Mouse (Mus musculus) adrenal gland, postnatal 14 days (tissue): Measurements from ENCODE around the gene Acvr1b. TPM values are rescaled to one million over a fixed set of nuclear protein-coding genes. Genes with fewer than 3 reads are reported as not detected.
A peak's percentile ranks its signal among the peaks of the same experiment; 100 is the strongest.

Experiments used
- DNase-seq: peaks from one replicate; pipeline ENCODE4 v3.0.0; 2021; ENCODE audit warnings: mixed read lengths
- total RNA-seq: library from RNA; stranded (reverse); gene quantifications from 2 replicates; pipeline ENCODE4 v1.2.3, GENCODE M21; 2021

Gene Acvr1b
- total RNA-seq, 1 experiment from 2014 or later, result 9.0 TPM

DNA sequence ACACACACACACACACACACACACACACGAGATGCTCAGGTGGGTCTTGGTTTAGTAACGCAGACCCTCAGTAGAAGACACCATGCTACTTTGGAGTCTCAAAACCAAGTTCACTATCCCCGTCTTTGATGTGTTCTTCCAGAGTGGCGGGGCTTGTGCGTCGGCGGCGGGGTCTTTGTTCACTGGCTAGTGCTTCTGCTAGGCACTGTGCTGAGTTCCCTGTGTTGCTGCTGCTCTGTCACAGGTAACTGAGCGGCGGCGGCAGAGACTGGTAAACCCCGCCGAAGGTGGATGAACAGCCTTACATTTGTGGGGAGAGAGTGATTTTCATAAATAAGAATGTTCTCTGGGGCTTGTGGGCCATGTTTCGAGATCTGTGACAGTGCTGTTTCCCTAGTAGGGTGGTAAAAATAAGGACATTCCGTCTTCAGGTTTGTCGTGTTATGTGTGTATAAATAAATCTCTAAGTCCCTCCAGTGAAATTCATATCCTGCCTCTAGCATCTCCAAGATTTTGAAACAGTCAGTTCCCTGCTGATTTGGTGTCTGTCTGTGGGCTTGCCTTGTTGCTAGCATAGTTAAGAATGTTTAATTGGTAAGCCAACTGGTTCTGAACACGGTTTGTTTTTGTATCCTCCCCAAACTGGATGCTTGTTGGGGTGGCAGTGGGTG lies 1.9 kb downstream of the Acvr1b start:
- no peak for DNase-seq

DNA sequence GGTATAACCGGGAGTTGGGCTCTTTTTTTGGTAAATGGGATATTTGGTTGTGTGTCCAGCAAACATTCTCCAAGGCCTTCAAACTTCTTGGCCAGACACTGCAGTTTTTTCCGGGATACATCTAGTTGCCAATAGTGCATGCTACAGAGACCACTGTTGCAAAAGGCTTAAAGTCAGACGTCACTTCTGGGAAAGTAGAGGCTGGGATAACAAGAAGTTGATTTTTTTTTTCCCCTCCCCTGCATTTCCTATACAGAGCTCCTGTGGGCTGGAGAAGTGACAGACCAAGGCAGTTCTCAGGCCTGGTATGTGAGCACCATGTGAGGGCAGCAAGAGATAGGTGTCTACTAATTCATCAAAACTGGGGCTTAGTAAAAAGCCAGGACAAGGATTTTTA lies 2.4 kb downstream of the Acvr1b start:
- DNase-seq, result no peak

DNA sequence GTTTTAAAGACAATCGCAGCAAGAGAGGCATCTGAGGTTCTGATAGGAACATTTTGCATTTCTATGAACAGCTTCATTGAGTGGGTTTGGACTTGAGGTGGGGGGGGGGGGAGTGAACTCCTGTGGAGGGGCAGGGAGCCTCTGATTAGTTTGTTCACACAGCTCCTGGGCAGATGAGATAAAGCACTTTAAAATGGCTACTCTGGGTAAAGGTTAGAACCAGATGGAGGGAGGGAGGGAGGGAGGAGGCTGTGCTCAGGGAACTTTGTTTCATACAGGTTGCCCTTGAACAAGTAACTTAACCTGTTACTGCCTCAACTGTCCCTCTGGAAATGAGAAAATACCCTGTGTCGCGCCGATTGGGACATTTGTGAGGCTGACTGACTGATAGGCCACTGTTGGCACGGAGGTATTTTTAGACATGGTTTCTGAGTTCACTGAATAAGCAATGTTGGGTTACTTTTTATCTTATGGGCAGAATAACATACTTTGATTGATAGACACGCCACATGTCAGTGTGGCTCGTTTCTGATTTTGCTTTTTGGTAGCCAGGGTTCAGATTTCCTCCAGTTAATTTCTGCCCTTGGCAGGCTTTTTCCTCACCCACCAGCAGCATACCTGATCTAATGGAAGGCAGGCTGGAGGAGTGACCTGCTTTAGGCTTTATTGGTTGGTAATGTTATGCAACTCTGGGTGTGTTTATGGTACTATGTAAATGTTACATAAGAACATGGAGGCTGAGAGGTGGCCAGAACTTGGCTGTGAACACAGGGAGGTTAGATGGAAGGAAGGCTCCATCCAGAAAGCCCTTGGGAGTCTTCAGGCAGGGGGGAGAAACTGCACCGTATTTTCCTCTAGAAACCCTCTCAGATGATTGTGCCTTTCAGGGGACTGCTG lies 3.2 kb downstream of the Acvr1b start:
- DNase-seq, result no peak

DNA sequence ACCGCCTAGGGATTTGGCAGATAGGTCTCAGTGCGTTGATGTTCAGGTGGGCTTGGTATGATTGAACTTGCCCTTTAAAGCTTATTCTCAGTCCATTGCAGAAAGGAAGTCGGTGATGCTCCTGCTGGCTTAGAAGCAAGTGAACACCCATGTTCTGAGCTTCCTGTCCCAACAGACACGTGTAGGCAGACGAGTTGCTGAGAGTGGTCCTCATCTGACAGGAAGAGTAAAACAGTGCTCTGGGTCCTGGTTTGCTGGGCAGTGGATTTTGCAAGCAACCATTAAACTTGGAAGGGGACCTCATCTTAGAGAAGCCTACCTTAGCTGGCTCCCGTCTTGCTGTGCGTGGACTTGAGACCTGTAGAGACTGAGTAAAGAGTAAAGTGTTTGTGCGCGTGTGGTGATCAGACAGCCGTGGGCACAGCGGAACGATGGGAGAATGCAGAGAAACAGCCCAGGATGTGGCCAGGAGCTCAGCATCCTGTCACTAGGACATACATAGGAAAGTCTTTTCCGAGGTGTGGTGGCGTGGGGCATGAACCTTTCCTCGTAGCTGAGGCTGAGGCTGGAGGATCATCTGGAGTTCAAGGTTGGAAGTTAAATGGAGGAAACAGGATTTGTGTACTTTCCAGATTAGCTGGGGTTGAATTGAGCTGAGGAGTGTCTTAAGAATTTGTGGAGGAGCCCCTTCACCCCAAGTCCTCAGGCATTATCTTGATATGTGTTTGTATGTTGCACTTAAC lies 6.7 kb downstream of the Acvr1b start:
- no peak for DNase-seq

DNA sequence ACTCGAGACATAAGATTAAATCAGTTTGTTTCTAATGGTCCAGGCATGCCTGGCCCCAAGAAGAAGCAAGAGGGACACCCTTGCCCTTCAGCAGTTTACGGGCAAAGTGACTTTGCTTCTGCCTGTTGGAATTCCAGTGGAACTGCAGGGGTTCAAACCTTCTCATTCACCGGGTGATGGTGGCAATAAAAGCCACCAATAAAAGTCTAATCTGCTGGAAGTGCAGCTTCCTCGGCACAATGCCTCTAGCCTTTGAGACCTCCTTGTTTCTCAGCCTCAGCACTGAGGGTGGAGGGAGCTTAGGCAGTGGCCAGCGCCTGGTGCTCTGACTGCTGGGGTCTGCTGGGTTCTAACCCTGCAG lies 7.2 kb downstream of the Acvr1b start:
- DNase-seq, result no peak

DNA sequence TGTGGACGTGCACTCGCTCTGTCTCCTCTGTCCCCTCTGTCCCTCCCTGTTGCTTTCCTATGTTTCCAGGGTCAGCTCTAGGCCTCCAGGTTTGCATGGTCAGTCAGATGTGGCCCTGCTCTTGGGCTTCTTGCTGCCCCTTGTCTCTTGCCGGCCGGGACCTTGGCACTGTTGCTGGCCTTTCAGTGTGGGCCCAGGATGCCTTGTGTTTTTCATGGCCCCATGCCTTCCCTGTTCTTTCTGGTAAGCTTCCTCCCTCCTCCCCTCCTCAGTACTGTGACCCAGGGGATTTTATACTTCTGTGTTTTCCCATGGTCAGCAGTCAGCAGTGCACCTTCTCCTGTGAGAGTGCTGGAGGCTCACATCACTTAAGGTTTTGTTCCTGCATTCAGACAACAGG lies 7.6 kb downstream of the Acvr1b start:
- DNase-seq, result no peak

DNA sequence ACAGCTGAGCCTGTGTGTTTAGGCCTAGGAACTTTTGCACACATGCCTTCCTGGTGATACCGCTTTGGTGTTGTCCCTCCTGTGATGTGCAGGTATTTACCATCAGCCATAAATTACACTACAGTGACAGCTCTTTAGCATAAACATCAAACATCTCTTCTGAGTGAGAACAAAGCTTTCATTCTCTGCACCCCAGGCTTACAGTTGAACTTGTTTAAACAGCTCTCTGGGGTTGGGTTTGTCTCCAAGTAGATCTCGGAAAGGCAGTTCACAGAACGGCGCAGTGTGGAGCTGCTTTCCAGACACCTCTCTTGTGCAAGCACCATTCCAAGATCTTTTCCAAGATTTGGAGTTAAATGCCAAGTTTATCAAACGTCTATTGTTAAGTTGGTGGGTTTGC lies 8.8 kb downstream of the Acvr1b start:
- no peak for DNase-seq

DNA sequence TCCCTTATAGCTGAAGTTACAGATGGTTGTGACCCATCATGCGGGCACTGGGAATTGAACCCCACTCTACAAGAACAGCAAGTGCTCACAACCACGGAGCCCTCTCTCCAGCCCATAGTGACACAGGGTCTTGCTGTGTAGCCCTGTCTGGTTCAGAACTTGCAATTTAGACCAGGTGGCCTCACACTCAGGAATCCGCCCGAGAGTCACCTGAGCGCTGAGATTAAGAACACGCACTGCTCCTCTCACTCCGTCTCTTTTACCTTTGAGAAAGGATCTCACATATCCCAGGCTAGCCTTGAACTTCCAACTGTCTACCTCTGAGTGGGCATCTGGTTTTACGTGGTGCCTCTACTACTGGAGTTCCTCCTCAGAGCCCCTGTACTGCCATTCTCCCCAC lies 10.4 kb downstream of the Acvr1b start:
- DNase-seq, result no peak

DNA sequence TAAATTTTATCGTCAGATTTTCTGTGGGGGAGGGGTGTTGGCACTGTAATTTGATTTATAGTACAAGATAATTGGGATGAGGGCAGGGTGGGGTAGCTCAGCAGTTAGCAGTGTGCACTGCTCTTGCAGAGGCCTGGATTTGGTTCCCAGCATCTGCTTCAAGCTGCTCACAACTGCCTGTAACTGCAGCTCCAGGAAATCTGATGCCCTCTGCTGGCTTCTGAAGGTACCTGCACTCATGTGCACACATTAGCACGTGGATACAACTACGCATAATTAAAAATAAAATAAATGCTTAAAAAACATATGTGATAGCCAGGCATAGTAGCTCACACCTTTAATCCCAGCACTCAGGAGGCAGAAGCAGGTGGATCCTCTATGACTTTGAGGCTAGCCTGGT lies 11.7 kb downstream of the Acvr1b start:
- DNase-seq, result no peak

DNA sequence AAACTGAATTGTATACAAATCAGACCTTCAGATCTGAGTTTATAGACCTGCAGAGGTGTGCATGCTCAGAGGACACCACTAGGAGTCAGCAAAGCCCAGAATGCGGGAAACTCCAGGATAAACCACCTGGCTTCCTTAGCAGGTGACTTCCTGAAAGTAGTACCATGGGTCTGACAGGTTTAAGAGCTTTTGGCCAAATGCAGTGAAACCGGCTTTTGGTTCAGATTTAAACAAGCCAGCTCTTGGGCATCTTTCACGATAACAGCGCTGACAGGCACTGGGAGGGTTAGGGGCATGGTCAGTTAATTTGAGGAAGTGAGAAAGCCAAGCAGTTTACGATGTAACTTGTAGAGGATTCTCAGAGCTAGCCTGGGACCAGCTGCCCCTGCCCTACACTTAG lies 14.0 kb downstream of the Acvr1b start:
- DNase-seq, result no peak

DNA sequence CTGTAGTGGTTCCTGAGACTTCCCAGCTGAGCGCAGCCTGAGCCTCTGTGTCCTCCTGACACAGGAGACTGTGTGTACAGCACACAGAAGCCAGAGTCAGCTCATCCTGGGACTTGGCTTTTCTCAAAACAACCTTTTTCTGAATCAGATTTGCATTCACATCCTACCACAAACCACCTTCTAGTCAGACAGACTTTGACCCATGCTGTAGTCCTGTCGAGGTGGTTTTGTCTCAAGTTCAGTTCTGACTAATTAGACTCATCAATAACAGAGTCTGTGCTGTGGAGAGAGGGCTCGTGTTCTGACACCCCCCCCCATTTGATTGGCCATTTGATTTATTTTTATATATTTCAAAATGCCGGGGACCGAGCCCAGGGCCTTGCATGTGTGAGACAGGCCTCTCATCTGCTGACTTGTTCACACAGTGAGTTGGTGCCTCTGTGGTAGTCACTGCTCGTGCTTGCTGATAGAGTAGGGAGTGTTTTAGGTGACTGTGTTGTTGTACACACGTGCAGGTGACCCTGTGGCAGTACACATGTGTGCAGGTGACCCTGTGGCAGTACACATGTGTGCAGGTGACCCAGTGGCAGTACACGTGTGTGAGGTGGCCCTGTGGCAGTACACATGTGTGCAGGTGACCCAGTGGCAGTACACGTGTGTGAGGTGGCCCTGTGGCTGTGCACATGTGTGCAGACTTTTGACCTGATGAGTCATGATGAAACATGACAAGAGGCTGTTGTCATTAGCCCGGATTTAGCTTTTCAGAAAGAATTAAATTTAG lies 16.3 kb downstream of the Acvr1b start:
- no peak for DNase-seq

DNA sequence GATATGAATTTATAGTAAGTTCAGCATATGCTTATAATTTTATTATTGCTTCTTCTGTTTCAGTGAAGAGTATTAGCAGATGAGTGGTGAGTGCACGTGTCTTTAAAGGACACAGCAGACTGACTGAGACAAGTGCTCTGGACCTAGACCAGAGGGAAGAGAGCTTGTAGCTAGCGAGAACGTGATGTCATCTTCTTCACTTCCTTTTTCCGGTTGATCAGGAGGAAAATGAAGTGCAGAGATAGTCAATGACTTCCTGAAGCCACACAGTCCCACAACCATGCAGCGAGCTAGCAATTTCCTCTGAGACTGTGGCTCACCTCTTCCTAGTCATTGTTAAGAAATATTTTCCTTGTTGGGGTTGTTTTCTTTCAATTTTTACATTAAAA lies 16.9 kb downstream of the Acvr1b start:
- DNase-seq, result no peak

DNA sequence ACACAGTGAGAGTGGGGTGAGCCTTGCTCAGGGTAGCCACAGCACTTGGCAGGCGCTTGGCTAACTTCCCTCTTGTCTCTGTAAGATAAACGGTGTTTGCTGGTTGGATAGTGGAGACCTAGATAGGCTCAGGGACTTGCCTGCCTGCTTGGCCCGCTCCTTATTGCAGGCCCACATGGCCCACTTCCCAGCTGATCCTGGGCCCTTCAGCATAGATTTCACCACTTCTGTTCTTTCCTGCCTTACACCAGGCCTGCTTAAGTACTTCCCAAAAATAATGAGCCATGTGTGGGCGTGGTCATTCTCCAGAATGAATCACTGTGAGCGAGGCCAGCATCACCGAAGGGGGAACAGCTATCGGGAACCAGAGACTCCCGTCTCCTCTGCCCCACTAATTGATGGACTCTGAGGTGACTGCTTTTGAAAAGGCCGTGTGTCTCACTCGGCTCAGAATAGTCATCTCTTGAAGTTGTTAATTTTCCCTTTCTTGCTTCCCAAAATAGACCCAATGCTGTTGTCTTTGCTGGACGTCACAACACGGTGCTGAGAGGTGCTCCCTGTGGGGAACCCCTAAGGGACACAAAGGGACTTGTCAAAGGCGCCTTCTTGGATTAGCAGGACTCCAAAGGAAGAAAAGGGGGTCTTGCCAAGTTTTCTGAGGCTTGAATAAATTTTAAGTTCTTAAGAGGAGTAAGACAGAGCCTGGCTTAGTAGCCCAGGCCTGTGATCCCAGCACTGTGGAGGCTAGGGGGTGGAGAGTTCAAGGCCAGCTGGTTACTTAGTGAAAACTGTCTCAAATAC lies 17.8 kb downstream of the Acvr1b start:
- DNase-seq, result peak; percentile 83

DNA sequence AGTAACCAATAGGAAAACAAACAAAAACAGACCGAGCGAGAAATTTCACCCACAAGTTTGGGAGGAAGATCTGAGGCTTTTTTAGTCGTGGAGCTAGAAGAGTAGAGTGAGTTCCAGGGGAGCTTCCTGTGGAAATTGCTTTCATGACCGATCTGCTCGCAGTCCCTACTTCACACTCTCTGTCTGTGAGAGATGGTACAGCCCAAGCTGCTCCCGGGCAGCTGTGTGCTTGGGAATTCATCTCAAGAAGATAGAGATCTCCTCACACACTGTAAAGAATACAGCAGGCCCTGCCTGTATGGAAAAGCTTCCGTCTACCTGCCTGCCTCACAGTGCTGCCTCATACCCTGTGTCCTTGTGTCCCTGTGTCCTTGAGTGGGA lies 18.4 kb downstream of the Acvr1b start:
- DNase-seq, result no peak

DNA sequence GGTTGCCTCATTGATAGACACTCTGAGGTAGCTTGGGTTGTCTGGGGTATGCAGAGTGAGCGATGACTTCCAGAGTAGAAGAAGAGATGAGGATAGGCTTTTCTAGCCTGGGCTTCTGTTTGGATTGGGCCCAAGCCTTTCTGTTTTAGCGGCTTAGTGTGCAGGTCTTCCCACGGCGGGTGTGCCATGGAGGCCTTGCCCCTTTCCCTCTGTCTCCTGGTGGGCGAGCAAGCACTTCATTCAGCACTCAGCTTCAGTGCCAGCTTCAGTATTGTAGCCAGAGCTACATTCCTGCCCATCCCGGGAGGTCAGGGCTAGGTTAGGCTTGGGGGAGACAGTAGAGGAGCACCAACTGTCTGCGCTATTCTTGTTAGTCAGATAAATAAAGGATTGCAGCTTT lies 18.8 kb downstream of the Acvr1b start:
- DNase-seq, result no peak

DNA sequence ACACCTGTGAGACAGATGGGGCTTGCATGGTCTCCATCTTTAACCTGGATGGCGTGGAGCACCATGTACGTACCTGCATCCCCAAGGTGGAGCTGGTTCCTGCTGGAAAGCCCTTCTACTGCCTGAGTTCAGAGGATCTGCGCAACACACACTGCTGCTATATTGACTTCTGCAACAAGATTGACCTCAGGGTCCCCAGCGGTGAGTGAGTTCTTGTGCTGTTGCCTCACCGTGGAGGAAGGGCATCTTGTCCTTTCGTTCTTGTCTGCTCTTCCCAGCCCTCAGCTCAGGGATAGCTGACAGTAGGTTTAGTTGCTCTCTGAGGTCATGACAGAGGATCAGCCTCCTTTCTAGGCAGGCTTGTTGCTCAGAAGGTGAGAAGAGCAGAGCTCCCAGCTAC lies 20.1 kb downstream of the Acvr1b start:
- no peak for DNase-seq

DNA sequence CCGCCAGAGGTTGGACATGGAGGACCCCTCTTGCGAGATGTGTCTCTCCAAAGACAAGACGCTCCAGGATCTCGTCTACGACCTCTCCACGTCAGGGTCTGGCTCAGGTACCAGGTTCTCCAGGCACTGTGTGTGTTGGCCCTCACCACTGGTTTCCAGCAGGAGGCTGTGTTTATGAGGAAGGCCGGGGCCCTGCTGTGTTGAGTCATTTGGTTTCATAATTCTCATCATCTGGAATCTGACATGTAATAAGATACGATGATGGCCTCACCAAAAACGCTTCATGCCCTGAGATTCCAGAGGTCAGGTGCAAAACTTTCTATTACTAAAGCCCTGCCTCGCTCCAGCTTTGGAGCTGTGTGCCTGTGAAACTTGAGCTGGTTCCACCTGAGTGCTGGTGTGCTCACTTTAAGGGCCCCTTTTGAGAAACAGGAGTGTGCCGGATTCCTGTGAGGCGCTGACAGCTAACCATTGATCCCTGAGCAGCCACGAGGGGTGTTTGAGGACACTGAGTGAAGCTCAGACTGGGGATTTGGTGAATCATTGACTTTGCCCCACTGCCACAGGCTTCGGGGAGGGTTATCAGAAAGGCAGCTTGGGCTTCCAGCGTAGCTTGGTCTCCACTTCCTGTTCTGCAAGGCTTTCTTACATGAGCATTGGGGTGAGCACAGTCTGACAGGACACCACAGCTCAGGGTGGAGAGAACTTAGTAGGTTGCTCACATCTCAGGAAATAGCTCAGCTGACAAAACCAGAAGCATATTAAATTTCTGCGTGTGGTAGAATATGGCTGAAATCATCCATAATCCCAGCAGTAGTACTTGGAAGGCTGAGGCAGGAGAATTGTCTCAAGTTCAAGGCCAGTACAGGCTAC lies 21.3 kb downstream of the Acvr1b start:
- no peak for DNase-seq

DNA sequence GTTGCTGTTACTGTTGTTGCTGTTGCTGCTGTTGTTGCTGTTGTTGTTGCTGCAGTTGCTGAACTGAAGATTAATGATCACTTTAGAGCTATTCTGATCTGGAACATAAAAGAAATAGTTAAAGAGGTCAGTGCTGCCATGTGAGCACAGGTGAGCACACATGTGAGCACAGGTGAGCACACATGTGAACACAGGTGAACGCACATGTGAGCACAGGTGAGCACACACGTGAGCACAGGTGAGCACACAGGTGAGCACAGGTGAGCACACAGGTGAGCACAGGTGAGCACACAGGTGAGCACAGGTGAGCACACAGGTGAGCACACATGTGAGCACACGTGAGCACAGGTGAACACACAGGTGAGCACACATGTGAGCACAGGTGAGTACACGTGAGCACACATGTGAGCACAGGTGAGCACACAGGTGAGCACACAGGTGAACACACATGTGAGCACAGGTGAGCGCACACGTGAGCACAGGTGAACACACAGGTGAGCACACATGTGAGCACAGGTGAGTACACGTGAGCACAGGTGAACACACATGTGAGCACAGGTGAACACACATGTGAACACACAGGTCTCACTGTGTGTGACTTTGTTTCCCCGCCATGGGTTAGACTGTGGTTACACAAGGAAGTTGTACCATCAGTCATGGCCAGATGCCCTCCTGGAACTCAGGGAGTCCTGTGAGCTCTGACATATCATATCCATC lies 22.4 kb downstream of the Acvr1b start:
- DNase-seq, result no peak

DNA sequence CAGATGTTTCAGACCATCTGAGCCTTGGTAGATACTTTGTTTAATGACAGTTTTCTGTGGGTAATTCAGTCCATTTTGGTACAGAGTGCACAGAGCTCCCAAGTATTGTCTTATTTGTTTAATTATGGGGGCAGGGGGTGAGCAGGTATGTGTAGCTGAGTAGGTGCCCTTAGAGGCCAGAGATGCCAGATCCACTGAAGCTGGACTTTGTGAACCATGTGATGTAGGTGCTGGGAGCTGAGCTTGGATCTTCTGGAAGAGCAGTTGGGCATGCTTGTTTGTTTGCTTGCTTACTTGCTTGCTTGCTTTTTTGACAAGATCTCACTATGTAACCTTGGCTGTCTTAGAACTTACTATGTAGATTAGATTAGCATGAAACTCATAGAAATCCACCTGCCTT lies 23.1 kb downstream of the Acvr1b start:
- DNase-seq, result no peak
